Mouse (Mus musculus) hindbrain, postnatal 0 days (tissue): ENCODE measurements around the gene Megf11. TPM values are rescaled to one million over a fixed set of nuclear protein-coding genes. Genes with fewer than 3 reads are reported as not detected.
"Not testable (repeated sequence)": the region's sequence is repeated elsewhere in the genome, so short reads cannot be mapped to it uniquely, and the experiment has no call there.

ENCODE experiments used
- ATAC-seq: fragments of 200-750 bp; cut with Nextera tagmentation; 2 replicates; pipeline ENCODE4 v1.8.0; 2017; ENCODE audit warnings: mild to moderate bottlenecking, moderate TSS enrichment, moderate library complexity
- DNase-seq: peaks from one replicate; pipeline ENCODE4 v3.0.0-alpha.2; 2015; ENCODE audit warnings: low spot score
- H3K27ac ChIP-seq: fragments of 300-500 bp; sonication (generic); 2 replicates; pipeline ENCODE4 v1.5.1; 2014; ENCODE audit warnings: mild to moderate bottlenecking
- H3K27me3 ChIP-seq: fragments of 300-500 bp; sonication (generic); 2 replicates; pipeline ENCODE4 v1.6.1; 2014; ENCODE audit warnings: low read length, mixed read lengths; ENCODE audit not compliant: insufficient read depth
- H3K36me3 ChIP-seq: fragments of 300-500 bp; sonication (generic); 2 replicates; pipeline ENCODE4 v1.6.1; 2014; ENCODE audit warnings: low read length, mixed read lengths; ENCODE audit not compliant: insufficient read depth
- H3K4me1 ChIP-seq: fragments of 300-500 bp; sonication (generic); 2 replicates; pipeline ENCODE4 v1.6.1; 2014; ENCODE audit warnings: antibody characterized with exemption, low read length, mixed read lengths; ENCODE audit not compliant: insufficient read depth
- H3K4me2 ChIP-seq: fragments of 300-500 bp; sonication (generic); 2 replicates; pipeline ENCODE4 v1.6.1; 2014; ENCODE audit warnings: low read depth, mild to moderate bottlenecking, low read length, moderate library complexity, mixed read lengths
- H3K4me3 ChIP-seq: fragments of 300-500 bp; sonication (generic); 2 replicates; pipeline ENCODE4 v1.5.1; 2014; ENCODE audit warnings: low read length
- H3K9ac ChIP-seq: fragments of 300-500 bp; sonication (generic); replicated peaks from 2 replicates; pipeline ENCODE4 v1.6.1; 2014; ENCODE audit warnings: mild to moderate bottlenecking, low read length, moderate library complexity, mixed read lengths
- H3K9me3 ChIP-seq: fragments of 300-500 bp; sonication (generic); 2 replicates; pipeline ENCODE4 v1.6.1; 2016; ENCODE audit warnings: low read length, mixed read lengths
- CTCF ChIP-seq: IDR thresholded peaks from 2 replicates; pipeline ENCODE4 v1.5.1; 2016; ENCODE audit warnings: antibody characterized with exemption, control low read depth, low read depth
- WGBS: fragments of 180-500 bp; shearing (Covaris S2); extraction: QIAGEN DNeasy Blood & Tissue Kit; methylation state at CpG from one replicate; pipeline ENCODE4 v1.1.7; 2014; 5-methylcytosine and 5-hydroxymethylcytosine counted together
- polyA plus RNA-seq: library from polyadenylated mRNA; unstranded; fragments of >200 nt; fragmentation: Nextera tagmentation; extraction: Ambion mirVana; gene quantifications from 2 replicates; pipeline ENCODE4 v1.2.1, GENCODE M21; 2015
- total RNA-seq: library from RNA; depleted of rRNA; stranded (reverse); fragments of >200 nt; gene quantifications from 2 replicates; pipeline ENCODE4 v1.2.3, GENCODE M21; 2014

The Megf11 gene
- total and polyA plus RNA-seq, 2 experiments from 2014 or later: 16.1 to 38.2 TPM

DNA sequence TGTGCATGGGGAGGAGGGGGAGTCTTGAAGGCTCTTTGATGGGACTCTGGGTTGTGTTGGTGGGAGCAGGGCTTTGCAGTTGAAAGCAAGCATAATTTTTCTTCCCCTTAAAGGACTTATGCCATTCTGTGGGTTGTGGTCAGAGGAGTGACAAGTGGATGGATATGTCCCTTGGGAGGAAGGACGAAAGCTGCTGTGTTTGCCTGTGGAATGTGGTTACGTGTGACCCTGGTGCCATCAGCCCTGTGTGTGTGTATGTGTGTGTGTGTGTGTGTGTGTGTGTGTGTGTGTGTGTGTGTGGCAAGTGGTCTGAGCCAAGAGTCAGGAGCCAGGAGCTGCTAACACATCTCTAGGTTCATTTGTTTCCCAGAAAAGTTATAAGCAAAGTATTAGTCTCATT is 87.7 kb downstream of the Megf11 start:
- no peak for TF ChIP-seq CTCF
- Histone ChIP-seq H3K9me3 (no peaks in the 10 kb centered on the region), H3K27me3 (no peaks in the 10 kb centered on the region), H3K9ac (no peak overlapping the region), H3K4me2 (no peak overlapping the region), H3K36me3 (no peaks in the 10 kb centered on the region), H3K27ac (no peak overlapping the region), H3K4me3 (no peak overlapping the region), H3K4me1 (peaks cover 8% of the 10 kb centered on the region)
- no peak for ATAC-seq
- DNase-seq: no peak
- WGBS: 51% methylated on average over 2 of the region's 2 CpGs

DNA sequence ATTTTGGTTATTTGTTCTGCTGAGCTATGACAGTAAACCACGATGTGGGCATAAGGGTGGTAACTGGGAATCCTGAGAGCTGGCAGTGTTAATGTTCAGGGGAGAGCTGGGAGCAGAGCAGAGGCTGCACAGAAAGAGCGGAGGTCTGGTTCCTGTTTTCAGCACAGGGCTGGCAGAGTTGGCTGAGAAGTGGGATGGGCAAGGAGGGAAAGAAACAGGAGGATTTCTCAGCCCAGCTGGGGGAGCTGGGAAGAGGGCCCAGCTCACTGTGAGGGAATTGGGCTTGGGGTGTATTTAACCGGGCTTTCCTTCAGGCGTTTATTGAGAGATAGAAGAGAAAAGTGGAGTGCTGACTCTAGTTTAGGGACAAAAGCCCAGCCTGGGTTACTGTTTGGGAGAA is 88.3 kb downstream of the Megf11 start:
- no peaks in the 10 kb centered on the region for H3K36me3 ChIP-seq
- WGBS: 42% methylated on average over 4 of the region's 4 CpGs
- H3K27ac ChIP-seq: no peak overlapping the region
- H3K4me2 ChIP-seq: no peak overlapping the region
- DNase-seq (no peak), ATAC-seq (no peak)
- H3K9ac ChIP-seq: no peak overlapping the region
- no peak for TF ChIP-seq CTCF
- H3K4me1 ChIP-seq: peaks cover 8% of the 10 kb centered on the region
- H3K9me3 ChIP-seq: no peaks in the 10 kb centered on the region
- no peaks in the 10 kb centered on the region for H3K27me3 ChIP-seq
- H3K4me3 ChIP-seq: no peak overlapping the region

DNA sequence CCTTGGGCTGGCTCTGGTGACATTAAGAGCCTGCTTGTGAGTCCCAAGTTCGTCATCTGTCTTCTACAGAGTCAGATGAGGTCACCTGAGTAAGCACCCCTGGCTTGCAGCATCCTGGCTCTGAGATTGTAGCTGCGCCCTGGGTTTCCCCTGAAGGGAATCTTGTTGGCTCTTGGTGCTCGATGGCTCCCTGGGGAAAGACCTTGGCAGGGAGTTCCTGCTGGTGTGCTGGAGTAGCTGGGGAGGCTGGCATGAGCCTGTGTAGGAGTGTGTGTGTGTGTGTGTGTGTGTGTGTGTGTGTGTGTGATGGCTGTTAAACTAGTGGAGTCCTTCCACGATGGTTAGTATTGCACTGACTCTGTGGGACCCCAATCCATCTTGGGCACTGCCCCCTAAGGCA is 88.7 kb downstream of the Megf11 start:
- Histone ChIP-seq H3K4me3 (no peak overlapping the region), H3K27me3 (no peaks in the 10 kb centered on the region), H3K27ac (no peak overlapping the region), H3K9me3 (no peaks in the 10 kb centered on the region), H3K4me1 (peaks cover 8% of the 10 kb centered on the region), H3K36me3 (no peaks in the 10 kb centered on the region), H3K4me2 (no peak overlapping the region), H3K9ac (no peak overlapping the region)
- ATAC-seq (no peak), DNase-seq (peak; percentile 20)
- TF ChIP-seq CTCF: no peak
- 38% methylated on average over 4 of the region's 4 CpGs for WGBS

DNA sequence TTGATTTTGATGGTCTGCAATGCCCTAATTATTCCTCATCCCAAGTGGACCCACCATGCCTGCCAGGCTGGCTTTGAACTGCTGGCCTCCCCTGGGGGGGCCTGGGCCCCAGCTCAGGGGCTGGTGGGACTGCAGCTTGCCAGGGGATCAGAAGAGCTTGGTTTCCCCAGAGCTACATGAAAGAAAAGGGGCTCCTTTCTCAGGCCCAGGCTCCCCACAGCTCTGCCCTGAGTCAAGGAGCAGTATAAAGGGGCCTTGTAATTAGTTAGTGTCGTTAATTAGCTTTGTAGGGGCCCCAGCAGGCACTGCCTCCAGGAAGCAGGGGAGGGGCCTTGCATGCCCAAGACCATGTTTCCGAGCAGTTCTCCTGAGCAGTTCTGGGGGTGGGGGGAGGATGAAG is 90.5 kb downstream of the Megf11 start:
- no peak for TF ChIP-seq CTCF
- H3K27ac ChIP-seq: no peak overlapping the region
- H3K4me1 ChIP-seq: peaks cover 8% of the 10 kb centered on the region
- H3K36me3 ChIP-seq: no peaks in the 10 kb centered on the region
- H3K4me3 ChIP-seq: no peak overlapping the region
- no peak overlapping the region for H3K4me2 ChIP-seq
- no peak for DNase-seq
- H3K27me3 ChIP-seq: no peaks in the 10 kb centered on the region
- no peak for ATAC-seq
- H3K9me3 ChIP-seq: no peaks in the 10 kb centered on the region
- H3K9ac ChIP-seq: no peak overlapping the region
- WGBS: 25% methylated on average over 2 of the region's 2 CpGs

DNA sequence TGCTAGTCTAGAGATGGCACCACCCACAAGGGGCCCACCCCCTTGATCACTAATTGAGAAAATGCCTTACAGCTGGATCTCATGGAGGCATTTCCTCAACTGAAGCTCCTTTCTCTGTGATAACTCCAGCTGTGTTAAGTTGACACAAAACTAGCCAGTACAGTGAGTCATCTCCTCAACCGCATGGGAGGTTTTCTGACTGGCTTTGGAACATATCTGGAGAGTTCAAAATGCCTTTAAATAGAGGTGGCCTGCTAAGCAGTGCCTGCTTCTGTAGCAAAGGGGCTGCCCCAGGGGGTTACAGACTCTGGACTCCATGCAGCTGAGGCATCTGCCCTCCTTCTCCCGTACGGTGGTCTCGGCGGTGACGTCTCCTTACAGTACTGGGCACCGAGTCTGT is 92.0 kb downstream of the Megf11 start:
- not testable (repeated sequence) for H3K4me2 ChIP-seq, H3K9me3 ChIP-seq, H3K36me3 ChIP-seq, DNase-seq, H3K9ac ChIP-seq, H3K27ac ChIP-seq, H3K4me3 ChIP-seq, H3K4me1 ChIP-seq, H3K27me3 ChIP-seq, ATAC-seq
- 73% methylated on average over 7 of the region's 7 CpGs for WGBS

DNA sequence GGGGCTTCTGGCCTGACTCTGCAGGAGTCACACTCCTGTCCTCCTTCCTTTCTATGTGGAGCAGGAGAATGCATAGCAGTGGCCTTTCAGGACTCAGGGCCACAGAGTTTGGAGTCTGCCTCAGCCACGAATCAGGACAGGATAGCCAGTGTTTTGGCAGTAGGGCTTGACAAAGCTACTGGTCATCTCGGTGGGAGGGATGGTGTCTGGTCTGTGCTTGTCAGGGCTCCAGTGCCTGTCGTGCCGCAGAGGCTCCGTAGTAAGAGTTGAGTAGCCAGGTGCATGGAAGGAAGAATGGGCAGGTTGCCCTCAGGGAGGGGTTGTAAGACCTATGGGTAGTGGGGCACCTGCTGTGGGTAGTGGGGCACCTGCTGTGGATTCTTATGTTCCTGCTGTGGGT is 96.7 kb downstream of the Megf11 start:
- WGBS: 75% methylated on average over 5 of the region's 5 CpGs
- H3K9me3 ChIP-seq: no peaks in the 10 kb centered on the region
- no peak overlapping the region for H3K4me3 ChIP-seq
- no peak for TF ChIP-seq CTCF
- H3K27me3 ChIP-seq: no peaks in the 10 kb centered on the region
- no peak overlapping the region for H3K27ac ChIP-seq
- no peak overlapping the region for H3K9ac ChIP-seq
- no peak for ATAC-seq
- DNase-seq: no peak
- no peaks in the 10 kb centered on the region for H3K4me1 ChIP-seq
- no peak overlapping the region for H3K4me2 ChIP-seq
- no peaks in the 10 kb centered on the region for H3K36me3 ChIP-seq

DNA sequence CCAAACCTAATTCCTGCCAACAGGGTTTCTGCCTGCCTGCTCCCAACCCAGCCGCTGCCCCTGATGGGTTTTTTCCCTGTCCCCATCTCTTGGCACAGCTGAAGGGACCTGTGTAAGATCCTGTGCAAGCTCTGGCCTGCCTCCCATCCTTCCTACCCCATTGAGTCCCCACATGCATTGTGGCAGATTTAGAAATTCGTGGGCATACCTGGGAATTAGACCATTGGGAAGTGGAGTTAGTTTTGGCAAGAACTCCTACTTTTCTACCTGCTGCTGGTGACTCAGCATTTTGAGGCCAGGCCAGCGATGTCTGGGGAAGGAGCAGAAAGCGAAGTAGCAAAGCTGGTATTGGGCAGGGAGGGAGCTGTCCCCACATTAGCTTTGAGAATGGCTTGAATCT is 102.0 kb downstream of the Megf11 start:
- 56% methylated on average over 4 of the region's 4 CpGs for WGBS
- H3K4me3 ChIP-seq: no peak overlapping the region
- H3K27ac ChIP-seq: no peak overlapping the region
- H3K4me2 ChIP-seq: no peak overlapping the region
- DNase-seq (no peak), ATAC-seq (no peak)
- H3K36me3 ChIP-seq: no peaks in the 10 kb centered on the region
- no peaks in the 10 kb centered on the region for H3K27me3 ChIP-seq
- no peak for TF ChIP-seq CTCF
- H3K4me1 ChIP-seq: no peaks in the 10 kb centered on the region
- no peaks in the 10 kb centered on the region for H3K9me3 ChIP-seq
- H3K9ac ChIP-seq: no peak overlapping the region
